Mouse (Mus musculus) R1 (cell line): ENCODE data around the gene Ganc.

Experiments
- DNase-seq: peaks from one replicate; pipeline ENCODE4 v3.0.0-alpha.2; 2018; ENCODE audit warnings: low read depth, low spot score

Ganc gene

GRCm38 (mm10) chr2:120450724-120451123, 47.0 kb downstream of the Ganc start:
- DNase-seq = no peak

- DNase-seq = no peak
Measured at GRCm38 (mm10) chr2:120452600-120452999, 48.9 kb downstream of the Ganc start.

- DNase-seq = no peak
Measured at GRCm38 (mm10) chr2:120454987-120455386, 51.3 kb downstream of the Ganc start.

GRCm38 (mm10) chr2:120455719-120456118, 52.0 kb downstream of the Ganc start, which contains the start of gene Capn3:
Gene Capn3 (plus strand): TSS chr2:120456019.
- no peak for DNase-seq

- no peak for DNase-seq
Measured at GRCm38 (mm10) chr2:120460216-120460615, 56.5 kb downstream of the Ganc start.

- no peak for DNase-seq
Measured at GRCm38 (mm10) chr2:120463328-120463727, 59.6 kb downstream of the Ganc start.

- DNase-seq = no peak
Measured at GRCm38 (mm10) chr2:120464091-120464490, 60.4 kb downstream of the Ganc start.

- no peak for DNase-seq
Measured at GRCm38 (mm10) chr2:120464732-120465396, 61.2 kb downstream of the Ganc start.

GRCm38 (mm10) chr2:120465397-120465785, 61.7 kb downstream of the Ganc start:
- no peak for DNase-seq

- no peak for DNase-seq
Measured at GRCm38 (mm10) chr2:120468011-120468410, 64.3 kb downstream of the Ganc start.

- no peak for DNase-seq
Measured at GRCm38 (mm10) chr2:120469220-120469619, 65.5 kb downstream of the Ganc start.

- DNase-seq = no peak
Measured at GRCm38 (mm10) chr2:120469715-120470114, 66.0 kb downstream of the Ganc start.

GRCm38 (mm10) chr2:120470856-120471255, 67.2 kb downstream of the Ganc start:
- DNase-seq = no peak

GRCm38 (mm10) chr2:120476277-120477087, 72.8 kb downstream of the Ganc start:
- peak; percentile 94 for DNase-seq

- peak; percentile 81 for DNase-seq
Measured at GRCm38 (mm10) chr2:120478600-120478999, 74.9 kb downstream of the Ganc start.

- DNase-seq = no peak
Measured at GRCm38 (mm10) chr2:120481921-120482320, 78.2 kb downstream of the Ganc start.

- DNase-seq = no peak
Measured at GRCm38 (mm10) chr2:120482506-120483389, 79.1 kb downstream of the Ganc start.

- no peak for DNase-seq
Measured at GRCm38 (mm10) chr2:120484241-120484640, 80.5 kb downstream of the Ganc start.

- no peak for DNase-seq
Measured at GRCm38 (mm10) chr2:120493254-120493653, 89.6 kb downstream of the Ganc start.

GRCm38 (mm10) chr2:120496511-120496910, 92.8 kb downstream of the Ganc start:
- no peak for DNase-seq

GRCm38 (mm10) chr2:120499971-120500471, 96.3 kb downstream of the Ganc start:
- DNase-seq = no peak
